Mouse (Mus musculus): ENCODE results near the gene Zbed4. TPM values are rescaled to one million over a fixed set of nuclear protein-coding genes. Genes with fewer than 3 reads are reported as not detected.

Zbed4 gene
- polyA plus RNA-seq, 1 experiment from 2014 or later, result 36.3 TPM

GRCm38 (mm10) chr15:88832536-88832935, 81.1 kb downstream of the Zbed4 start:
- no peak for ATAC-seq (ENCODE audit: low FRiP score, low read depth)
- 83% methylated on average over 9 of the region's 9 CpGs for WGBS
- H3K27ac ChIP-seq, result no peak overlapping the region
- H3K36me3 ChIP-seq, result no peaks in the 10 kb centered on the region
- no peak overlapping the region for H3K4me2 ChIP-seq (replicated peaks)
- H3K9ac ChIP-seq, result no peak overlapping the region
- H3K9me3 ChIP-seq, result no peaks in the 10 kb centered on the region
- H3K4me1 ChIP-seq, result peaks cover 16% of the 10 kb centered on the region
- no peak overlapping the region for H3K4me3 ChIP-seq
- no peaks in the 10 kb centered on the region for H3K27me3 ChIP-seq (replicated peaks)

Other genes with a start within 250 kb of the Zbed4 start
- not detected in 2 replicates for gene Zdhhc25, start 151.4 kb upstream of the Zbed4 start, polyA plus RNA-seq (2016; fragmentation: Nextera tagmentation; extraction: Ambion mirVana)
- 23.3 and 24.6 TPM in 2 replicates for gene Brd1, start 17.4 kb upstream of the Zbed4 start, polyA plus RNA-seq (2016; fragmentation: Nextera tagmentation; extraction: Ambion mirVana)
- gene Alg12, start 67.7 kb downstream of the Zbed4 start, polyA plus RNA-seq (2016; fragmentation: Nextera tagmentation; extraction: Ambion mirVana), result 7.6 and 9.9 TPM in 2 replicates
- gene Creld2, start 68.0 kb downstream of the Zbed4 start, polyA plus RNA-seq (2016; fragmentation: Nextera tagmentation; extraction: Ambion mirVana), result 62.8 and 65.2 TPM in 2 replicates
- 52.4 and 52.9 TPM in 2 replicates for gene Pim3, start 110.5 kb downstream of the Zbed4 start, polyA plus RNA-seq (2016; fragmentation: Nextera tagmentation; extraction: Ambion mirVana)
- not detected in 2 replicates for gene Ttll8, start 202.8 kb downstream of the Zbed4 start, polyA plus RNA-seq (2016; fragmentation: Nextera tagmentation; extraction: Ambion mirVana)
- gene Mlc1, start 227.3 kb downstream of the Zbed4 start, polyA plus RNA-seq (2016; fragmentation: Nextera tagmentation; extraction: Ambion mirVana), result 2.8 and 4.1 TPM in 2 replicates
- gene Mov10l1, start 231.2 kb downstream of the Zbed4 start, polyA plus RNA-seq (2016; fragmentation: Nextera tagmentation; extraction: Ambion mirVana), result not detected in 2 replicates